Mouse (Mus musculus) CH12F3 (cell line): ENCODE measurements around the gene Stard10.

Experiments
- in situ Hi-C: fragments of 300-500 bp; cut with MboI; formaldehyde crosslinking; loops from 2 replicates; pipeline ENCODE4 v1.14.3; 2020; ENCODE audit warnings: low sequenced_read_pairs

Stard10 gene

GRCm38 (mm10) chr7:101394569-101394968 is 77.7 kb downstream of the Stard10 start:
- in situ Hi-C loops: no loop called here

GRCm38 (mm10) chr7:101395471-101395870 is 78.6 kb downstream of the Stard10 start:
- in situ Hi-C loops: no loop called here
